Mouse (Mus musculus) liver, embryonic 15.5 days (tissue): ENCODE data around the gene Srrm1. TPM values are rescaled to one million over a fixed set of nuclear protein-coding genes. Genes with fewer than 3 reads are reported as not detected.
"Not testable (repeated sequence)": the region's sequence is repeated elsewhere in the genome, so short reads cannot be mapped to it uniquely, and the experiment has no call there.

Source experiments
- ATAC-seq: fragments of 200-750 bp; cut with Nextera tagmentation; 2 replicates; pipeline ENCODE4 v1.8.0; 2017; ENCODE audit warnings: moderate number of reproducible peaks, mild to moderate bottlenecking, moderate library complexity; ENCODE audit not compliant: insufficient read depth
- H3K27ac ChIP-seq: fragments of 300-500 bp; sonication (generic); replicated peaks from 2 replicates; pipeline ENCODE4 v1.5.1; 2015; ENCODE audit warnings: mild to moderate bottlenecking, inconsistent platforms
- H3K27me3 ChIP-seq: fragments of 300-500 bp; sonication (generic); 2 replicates; pipeline ENCODE4 v1.6.1; 2015; ENCODE audit warnings: mild to moderate bottlenecking, inconsistent platforms
- H3K36me3 ChIP-seq: fragments of 300-500 bp; sonication (generic); replicated peaks from 2 replicates; pipeline ENCODE4 v1.6.1; 2015; ENCODE audit warnings: moderate library complexity, mild to moderate bottlenecking, inconsistent platforms
- H3K4me1 ChIP-seq: fragments of 300-500 bp; sonication (generic); replicated peaks from 2 replicates; pipeline ENCODE4 v1.6.1; 2015; ENCODE audit warnings: inconsistent platforms
- H3K4me2 ChIP-seq: fragments of 300-500 bp; sonication (generic); 2 replicates; pipeline ENCODE4 v1.6.1; 2015; ENCODE audit warnings: moderate library complexity, mild to moderate bottlenecking, inconsistent platforms
- H3K4me3 ChIP-seq: fragments of 300-500 bp; sonication (generic); replicated peaks from 2 replicates; pipeline ENCODE4 v1.5.1; 2015; ENCODE audit warnings: mild to moderate bottlenecking, inconsistent platforms
- H3K9ac ChIP-seq: fragments of 300-500 bp; sonication (generic); 2 replicates; pipeline ENCODE4 v1.6.1; 2015; ENCODE audit warnings: moderate library complexity, mild to moderate bottlenecking, inconsistent platforms
- H3K9me3 ChIP-seq: fragments of 300-500 bp; sonication (generic); replicated peaks from 2 replicates; pipeline ENCODE4 v1.6.1; 2016; ENCODE audit warnings: inconsistent platforms
- WGBS: fragments of 180-500 bp; shearing (Covaris S2); methylation state at CpG from one replicate; pipeline ENCODE4 v1.1.7; 2015; ENCODE audit warnings: mixed read lengths; ENCODE audit not compliant: insufficient replicate concordance; 5-methylcytosine and 5-hydroxymethylcytosine counted together
- polyA plus RNA-seq: library from polyadenylated mRNA; unstranded; fragments of >200 nt; fragmentation: Nextera tagmentation; extraction: Ambion mirVana; gene quantifications from 2 replicates; pipeline ENCODE4 v1.2.1, GENCODE M21; 2015

Gene Srrm1
- polyA plus RNA-seq, 1 experiment from 2014 or later, result 108 TPM

DNA sequence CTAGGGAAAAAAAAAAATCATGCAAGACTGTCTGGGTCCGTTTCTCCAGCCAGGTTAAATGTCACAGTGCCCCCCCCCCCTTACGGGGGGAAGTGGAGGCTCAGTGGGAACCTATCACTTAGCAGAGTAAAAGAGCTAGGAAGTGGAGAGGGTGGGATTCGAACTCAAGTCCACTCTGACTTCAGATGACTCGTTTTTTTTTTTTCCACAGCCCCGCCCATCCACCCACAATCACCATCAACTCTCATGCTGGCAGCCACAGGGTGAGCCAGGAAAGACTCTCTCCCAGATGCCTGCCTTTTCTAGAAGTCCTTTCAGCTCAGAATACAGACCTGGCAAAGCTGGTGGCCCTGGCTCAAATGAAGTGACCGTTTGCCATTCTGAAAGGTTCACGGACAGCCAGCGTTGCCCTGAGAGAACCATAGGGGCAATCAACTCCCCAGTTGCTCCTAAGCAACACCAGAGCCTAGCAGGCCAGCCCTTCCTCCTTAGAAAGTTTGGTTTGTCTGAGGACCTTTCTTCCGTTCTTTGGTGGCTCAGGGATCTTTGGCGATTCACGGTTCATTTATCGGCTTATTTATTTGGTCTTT, 67.0 kb downstream of the Srrm1 start:
- Histone ChIP-seq H3K9ac (peak overlapping the region; percentile 33), H3K4me3 (no peak overlapping the region), H3K27me3 (no peaks in the 10 kb centered on the region), H3K4me2 (peak overlapping the region; percentile 67), H3K9me3 (no peaks in the 10 kb centered on the region), H3K27ac (peak overlapping the region; percentile 96), H3K36me3 (no peaks in the 10 kb centered on the region), H3K4me1 (peaks cover 57% of the 10 kb centered on the region)
- WGBS, result 43% methylated on average over 12 of the region's 12 CpGs
- ATAC-seq, result no peak

- peak overlapping the region; percentile 67 for H3K4me2 ChIP-seq
- WGBS, result 55% methylated on average over 8 of the region's 8 CpGs
- H3K9ac ChIP-seq, result no peak overlapping the region
- H3K27me3 ChIP-seq, result no peaks in the 10 kb centered on the region
- no peaks in the 10 kb centered on the region for H3K9me3 ChIP-seq
- peak overlapping the region; percentile 96 for H3K27ac ChIP-seq
- no peak for ATAC-seq
- no peak overlapping the region for H3K4me3 ChIP-seq
- H3K4me1 ChIP-seq, result peaks cover 56% of the 10 kb centered on the region
- no peaks in the 10 kb centered on the region for H3K36me3 ChIP-seq
Observed at GRCm38 (mm10) chr4:135285436-135285835, 67.7 kb downstream of the Srrm1 start.

DNA sequence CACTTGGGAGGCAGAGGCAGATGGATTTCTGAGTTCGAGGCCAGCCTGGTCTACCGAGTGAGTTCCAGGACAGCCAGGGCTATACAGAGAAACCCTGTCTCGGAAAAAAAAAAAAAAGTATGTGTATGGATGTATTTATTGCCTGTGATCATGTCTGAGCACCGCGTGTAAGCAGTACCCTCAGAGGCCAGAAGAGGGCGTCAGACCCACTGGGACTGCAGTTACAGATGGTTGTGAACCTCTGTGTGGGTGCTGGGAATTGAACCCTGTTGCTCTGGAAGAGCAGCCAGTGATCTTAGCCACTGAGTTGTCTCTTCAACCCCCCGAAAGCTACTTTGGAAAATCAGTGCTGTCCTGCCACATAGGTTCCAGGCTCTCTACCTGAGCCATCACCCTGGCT, 69.2 kb downstream of the Srrm1 start:
- Histone ChIP-seq H3K36me3 (no peaks in the 10 kb centered on the region), H3K27me3 (no peaks in the 10 kb centered on the region), H3K4me1 (peaks cover 50% of the 10 kb centered on the region), H3K9me3 (no peaks in the 10 kb centered on the region), H3K4me2 (no peak overlapping the region), H3K27ac (no peak overlapping the region), H3K9ac (no peak overlapping the region), H3K4me3 (no peak overlapping the region)
- 77% methylated on average over 7 of the region's 7 CpGs for WGBS
- ATAC-seq, result no peak

GRCm38 (mm10) chr4:135283417-135283816, 69.7 kb downstream of the Srrm1 start:
- H3K4me3 ChIP-seq, result no peak overlapping the region
- peaks cover 45% of the 10 kb centered on the region for H3K4me1 ChIP-seq
- no peak overlapping the region for H3K9ac ChIP-seq
- H3K36me3 ChIP-seq, result no peaks in the 10 kb centered on the region
- H3K27me3 ChIP-seq, result no peaks in the 10 kb centered on the region
- ATAC-seq, result no peak
- H3K9me3 ChIP-seq, result no peaks in the 10 kb centered on the region
- no peak overlapping the region for H3K27ac ChIP-seq
- WGBS, result 60% methylated on average over 4 of the region's 4 CpGs
- H3K4me2 ChIP-seq, result no peak overlapping the region

GRCm38 (mm10) chr4:135282651-135283290, 70.3 kb downstream of the Srrm1 start:
- H3K4me2 ChIP-seq, result no peak overlapping the region
- H3K9me3 ChIP-seq, result no peaks in the 10 kb centered on the region
- no peaks in the 10 kb centered on the region for H3K27me3 ChIP-seq
- peaks cover 42% of the 10 kb centered on the region for H3K4me1 ChIP-seq
- H3K9ac ChIP-seq, result no peak overlapping the region
- H3K36me3 ChIP-seq, result no peaks in the 10 kb centered on the region
- 67% methylated on average over 13 of the region's 13 CpGs for WGBS
- H3K27ac ChIP-seq, result 0 out of 2 replicates have a peak overlapping the region, but pooled peaks have one; percentile 24
- no peak for ATAC-seq
- H3K4me3 ChIP-seq, result no peak overlapping the region

DNA sequence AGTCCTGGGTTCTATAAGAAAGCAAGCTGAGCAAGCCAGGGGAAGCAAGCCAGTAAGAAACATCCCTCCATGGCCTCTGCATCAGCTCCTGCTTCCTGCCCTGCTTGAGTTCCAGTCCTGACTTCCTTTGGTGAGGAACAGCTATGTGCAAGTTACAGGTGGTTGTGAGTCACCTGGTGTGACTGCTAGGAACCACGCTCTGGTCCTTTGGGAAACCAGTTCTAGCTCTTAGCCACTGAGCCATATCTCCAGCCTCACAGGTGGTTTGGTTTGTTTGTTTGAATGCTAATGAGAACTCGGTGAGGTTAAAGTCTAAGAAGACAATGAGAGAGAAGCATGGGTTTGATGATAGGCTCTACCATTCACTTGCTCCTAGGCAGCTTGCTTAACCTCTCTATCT, 73.1 kb downstream of the Srrm1 start:
- H3K27ac ChIP-seq, ATAC-seq, H3K36me3 ChIP-seq, H3K4me2 ChIP-seq, H3K4me3 ChIP-seq, H3K27me3 ChIP-seq, H3K9me3 ChIP-seq, H3K9ac ChIP-seq: not testable (repeated sequence)
- peaks cover 40% of the 10 kb centered on the region for H3K4me1 ChIP-seq
- WGBS, result 49% methylated on average over 2 of the region's 2 CpGs

DNA sequence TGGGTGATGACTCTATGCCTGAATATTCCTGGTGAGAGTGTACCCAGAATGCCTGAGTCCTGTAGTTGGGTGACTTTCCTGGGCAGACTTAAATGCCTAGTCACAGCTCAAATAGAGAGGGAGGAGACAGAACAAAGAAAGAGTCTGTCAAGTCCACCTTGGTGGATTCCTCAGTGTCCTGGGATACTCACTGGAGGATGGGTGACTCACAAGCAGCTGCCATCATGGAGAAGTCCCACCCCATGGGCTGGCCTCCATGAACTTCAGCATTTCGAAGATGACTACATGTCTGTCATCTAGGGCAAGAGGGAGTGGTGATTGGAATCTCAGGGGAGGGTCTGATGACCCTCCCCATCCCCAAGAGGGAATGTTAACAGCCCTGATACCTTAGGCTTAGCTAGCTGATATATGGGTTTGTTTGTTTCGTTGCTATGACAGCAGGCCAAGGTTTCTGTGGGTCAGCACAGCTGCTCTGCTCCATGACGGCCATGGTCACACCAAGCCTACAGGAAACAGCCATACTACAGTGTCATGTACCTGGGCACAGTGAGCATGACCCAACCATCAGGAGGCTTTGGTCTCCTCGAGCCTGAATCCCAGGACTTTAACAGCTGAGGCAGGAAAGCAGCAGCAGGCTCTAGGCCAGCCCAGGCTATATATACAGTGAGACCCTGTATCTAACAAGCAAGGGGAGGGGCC, 76.3 kb downstream of the Srrm1 start:
- Histone ChIP-seq H3K4me3 (no peak overlapping the region), H3K4me1 (peaks cover 44% of the 10 kb centered on the region), H3K4me2 (no peak overlapping the region), H3K27me3 (no peaks in the 10 kb centered on the region), H3K9ac (no peak overlapping the region), H3K36me3 (no peaks in the 10 kb centered on the region), H3K27ac (0 out of 2 replicates have a peak overlapping the region, but pooled peaks have one; percentile 14), H3K9me3 (no peaks in the 10 kb centered on the region)
- no peak for ATAC-seq
- WGBS, result 51% methylated on average over 4 of the region's 4 CpGs

- no peak for ATAC-seq
- Histone ChIP-seq H3K9ac (no peak overlapping the region), H3K4me1 (peaks cover 59% of the 10 kb centered on the region), H3K9me3 (no peaks in the 10 kb centered on the region), H3K4me2 (no peak overlapping the region), H3K4me3 (no peak overlapping the region), H3K27ac (peak overlapping the region; percentile 85), H3K36me3 (peaks cover 7% of the 10 kb centered on the region; the same call in 1 of the 2 replicates), H3K27me3 (no peaks in the 10 kb centered on the region)
- WGBS, result 65% methylated on average over 7 of the region's 7 CpGs
Observed at GRCm38 (mm10) chr4:135274761-135275160, 78.4 kb downstream of the Srrm1 start.

DNA sequence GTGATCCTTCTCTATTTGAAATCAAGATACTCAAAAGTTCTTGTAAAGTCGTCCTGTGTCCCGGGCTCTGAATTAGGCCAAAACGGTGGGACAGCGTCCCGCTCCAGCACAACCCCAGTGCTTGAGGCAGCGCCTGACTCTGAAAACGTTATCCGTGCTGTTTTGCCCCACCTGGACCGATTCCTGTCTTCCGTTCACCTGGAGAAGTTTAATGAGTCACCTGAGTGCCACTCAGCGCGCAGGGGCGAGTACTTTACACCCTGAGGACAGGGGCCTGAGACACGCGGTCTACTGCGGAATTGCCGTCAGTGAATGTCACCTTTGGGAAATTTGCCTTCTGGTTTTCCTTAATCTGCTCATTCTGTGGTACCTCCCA, 79.8 kb downstream of the Srrm1 start:
- no peak for ATAC-seq
- H3K9ac ChIP-seq, result peak overlapping the region; percentile 69
- H3K4me3 ChIP-seq, result peak overlapping the region; percentile 97
- H3K27ac ChIP-seq, result peak overlapping the region; percentile 85
- no peaks in the 10 kb centered on the region for H3K9me3 ChIP-seq
- H3K36me3 ChIP-seq, result peaks cover 22% of the 10 kb centered on the region
- no peaks in the 10 kb centered on the region for H3K27me3 ChIP-seq
- peak overlapping the region; percentile 93 for H3K4me2 ChIP-seq
- peaks cover 73% of the 10 kb centered on the region for H3K4me1 ChIP-seq
- WGBS, result 6% methylated on average over 17 of the region's 17 CpGs

DNA sequence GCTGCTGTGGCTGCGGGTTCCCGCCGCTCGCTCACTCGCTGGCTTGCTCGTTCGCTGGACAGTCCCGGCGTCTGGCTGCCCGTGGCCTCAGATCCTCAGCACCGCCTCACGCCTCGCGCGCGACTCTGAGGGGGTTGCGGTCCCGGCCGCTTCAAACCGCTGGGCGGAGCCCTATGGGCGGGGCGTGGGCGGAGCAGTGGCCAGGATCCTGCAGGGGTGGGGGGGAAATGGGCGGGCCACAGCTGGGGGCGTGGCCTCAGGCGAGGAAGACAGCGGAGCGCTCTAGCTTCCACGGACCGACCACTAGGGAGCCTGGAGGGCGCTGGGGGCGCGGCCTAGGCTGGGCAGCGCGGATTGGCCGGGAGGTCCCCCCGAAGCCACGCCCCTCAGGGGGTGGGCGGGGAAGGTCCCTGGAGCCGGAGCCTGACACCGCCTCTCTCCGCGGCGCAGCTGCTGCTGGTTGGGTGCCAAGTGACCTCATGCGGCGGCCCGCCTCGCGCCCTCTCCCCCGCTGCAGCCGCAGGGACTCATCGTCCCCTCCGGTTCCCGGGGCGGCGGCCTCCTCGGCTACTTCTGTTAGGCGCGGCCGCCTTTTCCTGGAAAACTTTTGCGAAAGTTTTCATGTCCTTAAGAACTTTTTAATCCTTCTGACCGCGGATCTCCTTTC, 80.3 kb downstream of the Srrm1 start, which contains the start of gene Clic4:
Clic4 (minus strand) TSS at position 175 of the 667 bp plus-strand sequence.
- Histone ChIP-seq H3K4me3 (peak within 1 kb of the TSS; percentile 97), H3K4me2 (peak within 1 kb of the TSS; percentile 93), H3K36me3 (peaks cover 27% of the 10 kb centered on the region), H3K9ac (peak within 1 kb of the TSS; percentile 95), H3K4me1 (peaks cover 75% of the 10 kb centered on the region), H3K27me3 (no peaks in the 10 kb centered on the region), H3K9me3 (no peaks in the 10 kb centered on the region), H3K27ac (peak within 1 kb of the TSS; percentile 96)
- peak; percentile 94 for ATAC-seq
- under 1% methylated on average over 58 of the region's 64 CpGs for WGBS
